Mouse (Mus musculus) midbrain, embryonic 13.5 days (tissue): Measurements from ENCODE around the gene Zbtb18. TPM values are rescaled to one million over a fixed set of nuclear protein-coding genes. Genes with fewer than 3 reads are reported as not detected.
A peak's percentile ranks its signal among the peaks of the same experiment; 100 is the strongest.

ENCODE experiments used
- ATAC-seq: fragments of 200-750 bp; cut with Nextera tagmentation; 2 replicates; pipeline ENCODE4 v1.8.0; 2017; ENCODE audit warnings: mild to moderate bottlenecking, moderate TSS enrichment, moderate library complexity
- H3K27ac ChIP-seq: fragments of 300-500 bp; sonication (generic); 2 replicates; pipeline ENCODE4 v1.5.1; 2015; ENCODE audit warnings: inconsistent platforms, mild to moderate bottlenecking, moderate library complexity
- H3K27me3 ChIP-seq: fragments of 300-500 bp; sonication (generic); 2 replicates; pipeline ENCODE4 v1.6.1; 2015; ENCODE audit warnings: mild to moderate bottlenecking, inconsistent platforms
- H3K36me3 ChIP-seq: fragments of 300-500 bp; sonication (generic); 2 replicates; pipeline ENCODE4 v1.6.1; 2015; ENCODE audit warnings: mild to moderate bottlenecking, inconsistent platforms
- H3K4me1 ChIP-seq: fragments of 300-500 bp; sonication (generic); replicated peaks from 2 replicates; pipeline ENCODE4 v1.6.1; 2015; ENCODE audit warnings: inconsistent platforms
- H3K4me2 ChIP-seq: fragments of 300-500 bp; sonication (generic); replicated peaks from 2 replicates; pipeline ENCODE4 v1.6.1; 2015; ENCODE audit warnings: moderate library complexity, mild to moderate bottlenecking, inconsistent platforms
- H3K4me3 ChIP-seq: fragments of 300-500 bp; sonication (generic); replicated peaks from 2 replicates; pipeline ENCODE4 v1.5.1; 2015; ENCODE audit warnings: mild to moderate bottlenecking, inconsistent platforms
- H3K9ac ChIP-seq: fragments of 300-500 bp; sonication (generic); replicated peaks from 2 replicates; pipeline ENCODE4 v1.6.1; 2015; ENCODE audit warnings: mild to moderate bottlenecking, inconsistent platforms
- H3K9me3 ChIP-seq: fragments of 300-500 bp; sonication (generic); 2 replicates; pipeline ENCODE4 v1.6.1; 2016; ENCODE audit warnings: mild to moderate bottlenecking, inconsistent platforms
- WGBS: fragments of 180-500 bp; shearing (Covaris S2); methylation state at CpG from one replicate; pipeline ENCODE4 v1.1.7; 2015; 5-methylcytosine and 5-hydroxymethylcytosine counted together
- polyA plus RNA-seq: library from polyadenylated mRNA; unstranded; fragments of >200 nt; fragmentation: Nextera tagmentation; extraction: Ambion mirVana; gene quantifications from 2 replicates; pipeline ENCODE4 v1.2.1, GENCODE M21; 2015

Zbtb18 gene
- polyA plus RNA-seq, 1 experiment from 2014 or later = 20.6 TPM

DNA sequence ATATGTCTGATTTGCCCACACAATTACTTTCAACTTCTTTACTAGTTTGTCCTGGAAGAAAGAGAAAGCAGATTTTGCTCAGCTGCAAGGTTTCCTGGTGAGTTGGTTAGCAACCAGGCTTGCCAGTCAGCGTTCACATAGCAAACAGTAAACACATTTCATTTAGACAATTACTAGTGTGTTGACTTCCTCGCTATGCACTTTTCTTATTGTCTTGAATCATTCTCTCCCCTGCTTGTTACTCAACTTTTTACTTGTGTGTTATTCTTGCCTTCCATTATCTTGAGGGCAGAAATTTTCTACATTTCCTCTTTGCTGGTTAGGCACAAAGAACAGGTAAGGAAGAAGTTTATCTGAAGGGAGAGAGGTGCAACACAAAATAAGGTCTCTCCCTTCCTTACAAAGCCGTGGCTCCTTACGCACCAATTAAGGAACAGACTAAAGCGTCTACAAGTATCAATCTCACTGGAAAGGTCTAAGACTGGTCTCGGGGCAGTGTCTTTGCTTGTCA lies 1.1 kb upstream of the Zbtb18 start:
- Histone ChIP-seq H3K27ac (peak overlapping the region; percentile 98), H3K27me3 (no peaks in the 10 kb centered on the region), H3K4me3 (peak overlapping the region; percentile 86), H3K9ac (peak overlapping the region; percentile 81), H3K4me2 (peak overlapping the region; percentile 70), H3K9me3 (no peaks in the 10 kb centered on the region), H3K4me1 (peaks cover 34% of the 10 kb centered on the region), H3K36me3 (no peaks in the 10 kb centered on the region)
- under 1% methylated on average over 6 of the region's 6 CpGs for WGBS
- ATAC-seq = no peak

- Histone ChIP-seq H3K9ac (peak overlapping the region; percentile 81), H3K4me1 (peaks cover 40% of the 10 kb centered on the region), H3K4me3 (peak overlapping the region; percentile 86), H3K27ac (peak overlapping the region; percentile 98), H3K36me3 (no peaks in the 10 kb centered on the region), H3K4me2 (peak overlapping the region; percentile 70), H3K27me3 (no peaks in the 10 kb centered on the region), H3K9me3 (no peaks in the 10 kb centered on the region)
- whole genome bisulfite sequencing = under 1% methylated on average over 86 of the region's 87 CpGs
- peak; percentile 99 for ATAC-seq
Measured at GRCm38 (mm10) chr1:177441492-177442195, 507 bp upstream of the Zbtb18 start.

DNA sequence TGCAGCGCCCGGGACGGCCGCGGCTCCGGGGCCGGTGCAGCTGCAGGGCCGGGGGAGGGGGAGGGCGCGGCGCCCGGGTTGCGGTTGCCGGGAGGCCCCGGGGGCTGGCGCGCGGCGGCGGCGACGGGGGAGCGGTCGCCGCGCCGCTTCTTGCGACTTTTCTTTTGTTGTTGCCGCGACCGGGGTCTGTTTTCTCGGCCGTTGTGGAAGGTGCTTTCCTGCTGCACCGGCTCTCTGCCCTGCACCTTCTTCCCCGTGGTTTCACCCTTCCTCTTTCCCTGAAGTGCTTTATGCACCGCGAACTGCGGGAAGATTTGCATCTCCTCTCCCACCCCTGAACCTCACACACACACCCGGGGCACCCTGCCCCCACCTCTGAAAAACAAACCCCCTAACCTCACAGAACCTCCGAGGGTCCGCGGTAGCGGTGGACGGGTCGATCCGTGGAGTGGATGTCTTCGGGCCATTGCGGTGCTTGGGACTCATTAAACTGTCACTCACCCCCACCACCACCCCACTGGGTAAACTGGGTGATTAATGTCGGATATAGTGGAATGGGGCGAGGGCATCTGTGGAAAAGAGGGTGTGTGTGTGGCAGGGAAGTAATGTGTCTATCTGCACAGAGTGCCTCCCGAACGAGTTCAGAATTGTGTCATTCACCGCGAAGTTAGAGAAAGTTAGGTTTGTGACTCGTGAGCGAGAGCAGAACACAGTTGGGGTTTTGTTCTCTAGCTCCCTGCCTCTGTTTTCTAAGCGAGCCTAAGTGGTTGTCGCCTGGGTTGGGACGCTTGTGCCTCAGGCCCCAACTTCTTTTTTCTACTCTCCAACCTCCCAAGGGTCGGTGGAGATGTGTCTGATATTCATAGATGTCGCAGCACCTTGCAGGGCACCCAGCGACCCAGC lies 921 bp downstream of the Zbtb18 start:
- WGBS = under 1% methylated on average over 54 of the region's 62 CpGs
- Histone ChIP-seq H3K4me3 (peak overlapping the region; percentile 86), H3K27me3 (no peaks in the 10 kb centered on the region), H3K36me3 (peaks cover 5% of the 10 kb centered on the region), H3K4me1 (peaks cover 54% of the 10 kb centered on the region), H3K4me2 (peak overlapping the region; percentile 82), H3K9ac (peak overlapping the region; percentile 93), H3K9me3 (no peaks in the 10 kb centered on the region), H3K27ac (peak overlapping the region; percentile 99)
- no peak for ATAC-seq

GRCm38 (mm10) chr1:177443724-177444482 lies 1.8 kb downstream of the Zbtb18 start:
- H3K36me3 ChIP-seq = peaks cover 11% of the 10 kb centered on the region
- peak overlapping the region; percentile 82 for H3K4me2 ChIP-seq
- no peak for ATAC-seq
- 11% methylated on average over 9 of the region's 9 CpGs for WGBS
- peaks cover 60% of the 10 kb centered on the region for H3K4me1 ChIP-seq
- H3K4me3 ChIP-seq = peak overlapping the region; percentile 86
- H3K27ac ChIP-seq = peak overlapping the region; percentile 99
- H3K27me3 ChIP-seq = no peaks in the 10 kb centered on the region
- peak overlapping the region; percentile 93 for H3K9ac ChIP-seq
- no peaks in the 10 kb centered on the region for H3K9me3 ChIP-seq

DNA sequence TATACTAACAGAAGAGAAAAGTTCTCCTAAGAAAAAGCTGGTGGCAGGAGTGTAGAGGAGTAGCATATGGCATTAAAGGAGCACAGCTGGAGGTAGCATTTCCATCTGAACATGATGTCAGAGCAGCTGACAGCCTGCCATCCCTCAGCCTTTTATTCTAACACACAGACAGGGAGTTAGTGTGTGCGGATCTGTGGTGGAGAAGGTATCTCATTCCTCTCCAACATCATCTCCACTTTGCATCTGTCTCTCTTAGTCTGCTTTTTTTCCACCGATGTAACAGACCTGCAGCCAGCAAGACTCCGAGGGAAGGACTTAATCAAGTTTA lies 2.3 kb downstream of the Zbtb18 start:
- under 1% methylated on average over 3 of the region's 3 CpGs for WGBS
- Histone ChIP-seq H3K27ac (peak overlapping the region; percentile 99), H3K9ac (peak overlapping the region; percentile 93), H3K4me3 (peak overlapping the region; percentile 86), H3K9me3 (no peaks in the 10 kb centered on the region), H3K27me3 (no peaks in the 10 kb centered on the region), H3K4me1 (peaks cover 64% of the 10 kb centered on the region), H3K4me2 (peak overlapping the region; percentile 82), H3K36me3 (peaks cover 14% of the 10 kb centered on the region)
- no peak for ATAC-seq

DNA sequence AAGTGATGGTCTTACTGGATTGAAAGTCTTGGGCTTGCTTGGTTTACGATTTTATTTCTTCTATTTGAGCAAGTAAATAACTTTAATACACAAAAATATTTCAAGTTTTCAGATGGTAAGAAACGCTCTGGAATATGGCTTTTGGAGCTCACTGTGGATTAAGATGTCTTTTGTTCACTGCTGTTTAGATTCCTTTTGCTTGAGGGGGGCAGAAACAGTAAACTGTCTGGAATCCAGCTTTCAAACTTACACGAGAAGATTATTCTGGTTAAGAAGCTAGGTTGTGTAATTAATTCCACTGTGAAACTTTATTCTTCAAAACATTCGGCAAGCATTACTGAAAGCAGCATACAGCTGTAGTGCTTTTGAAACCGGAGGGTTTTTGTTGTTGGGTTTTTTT lies 2.8 kb downstream of the Zbtb18 start:
- H3K9ac ChIP-seq = peak overlapping the region; percentile 93
- H3K9me3 ChIP-seq = no peaks in the 10 kb centered on the region
- H3K4me2 ChIP-seq = peak overlapping the region; percentile 82
- H3K27me3 ChIP-seq = no peaks in the 10 kb centered on the region
- WGBS = 9% methylated on average over 5 of the region's 5 CpGs
- peaks cover 68% of the 10 kb centered on the region for H3K4me1 ChIP-seq
- H3K27ac ChIP-seq = peak overlapping the region; percentile 99; the same call in 1 of the 2 replicates
- H3K4me3 ChIP-seq = peak overlapping the region; percentile 86
- H3K36me3 ChIP-seq = peaks cover 14% of the 10 kb centered on the region
- ATAC-seq = no peak

DNA sequence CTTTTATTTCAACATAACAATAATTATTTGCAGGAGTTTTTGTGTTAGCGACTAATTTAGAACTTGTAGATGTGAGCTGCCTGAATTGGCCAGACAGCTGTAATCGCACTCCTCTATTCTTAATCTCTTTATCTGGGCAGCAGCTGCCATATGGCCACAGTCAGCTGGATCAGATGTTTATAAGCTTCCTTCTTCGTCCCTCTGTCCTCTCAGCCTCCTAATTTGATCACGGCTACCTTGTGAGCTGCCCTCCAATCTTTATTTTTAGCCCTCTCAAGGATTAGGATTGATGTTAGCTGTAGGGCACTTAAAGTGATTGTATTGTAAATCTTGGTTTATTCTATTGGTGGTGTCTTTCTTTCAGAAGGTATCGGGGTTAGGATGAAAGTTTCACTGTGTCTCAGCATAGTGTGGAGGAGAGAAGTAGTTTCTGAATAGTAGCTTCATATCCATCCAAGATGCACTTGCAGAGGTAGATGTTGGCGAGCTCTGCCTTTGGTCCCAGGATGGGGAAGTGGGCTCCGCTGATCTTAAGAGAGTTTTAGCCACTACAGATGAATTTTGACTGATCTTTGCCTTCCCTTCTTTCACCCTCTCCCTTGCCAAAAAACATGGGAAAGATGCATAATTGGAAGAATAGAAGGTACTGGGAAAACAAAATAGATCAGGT lies 3.4 kb downstream of the Zbtb18 start:
- H3K9me3 ChIP-seq = no peaks in the 10 kb centered on the region
- H3K36me3 ChIP-seq = peaks cover 14% of the 10 kb centered on the region
- peaks cover 66% of the 10 kb centered on the region for H3K4me1 ChIP-seq
- peak overlapping the region; percentile 93 for H3K9ac ChIP-seq
- peak overlapping the region; percentile 63 for H3K27ac ChIP-seq
- peak overlapping the region; percentile 82 for H3K4me2 ChIP-seq
- 11% methylated on average over 7 of the region's 7 CpGs for WGBS
- H3K4me3 ChIP-seq = peak overlapping the region; percentile 86
- no peak for ATAC-seq
- H3K27me3 ChIP-seq = no peaks in the 10 kb centered on the region

GRCm38 (mm10) chr1:177447086-177447485 lies 4.9 kb downstream of the Zbtb18 start:
- ATAC-seq = no peak
- peak overlapping the region; percentile 86 for H3K4me3 ChIP-seq
- no peaks in the 10 kb centered on the region for H3K27me3 ChIP-seq
- 7% methylated on average over 9 of the region's 9 CpGs for WGBS
- H3K4me1 ChIP-seq = peaks cover 70% of the 10 kb centered on the region
- H3K9me3 ChIP-seq = no peaks in the 10 kb centered on the region
- peak overlapping the region; percentile 82 for H3K4me2 ChIP-seq
- H3K9ac ChIP-seq = peak overlapping the region; percentile 68
- H3K27ac ChIP-seq = peak overlapping the region; percentile 79
- H3K36me3 ChIP-seq = peaks cover 14% of the 10 kb centered on the region

GRCm38 (mm10) chr1:177447541-177448111 lies 5.5 kb downstream of the Zbtb18 start:
- H3K4me3 ChIP-seq = peak overlapping the region; percentile 86
- peak overlapping the region; percentile 82 for H3K4me2 ChIP-seq
- peak overlapping the region; percentile 68 for H3K9ac ChIP-seq
- peak overlapping the region; percentile 79 for H3K27ac ChIP-seq
- peaks cover 72% of the 10 kb centered on the region for H3K4me1 ChIP-seq
- 22% methylated on average over 12 of the region's 12 CpGs for WGBS
- H3K9me3 ChIP-seq = no peaks in the 10 kb centered on the region
- H3K27me3 ChIP-seq = no peaks in the 10 kb centered on the region
- H3K36me3 ChIP-seq = peaks cover 14% of the 10 kb centered on the region
- no peak; the same call in 1 of the 2 replicates for ATAC-seq

DNA sequence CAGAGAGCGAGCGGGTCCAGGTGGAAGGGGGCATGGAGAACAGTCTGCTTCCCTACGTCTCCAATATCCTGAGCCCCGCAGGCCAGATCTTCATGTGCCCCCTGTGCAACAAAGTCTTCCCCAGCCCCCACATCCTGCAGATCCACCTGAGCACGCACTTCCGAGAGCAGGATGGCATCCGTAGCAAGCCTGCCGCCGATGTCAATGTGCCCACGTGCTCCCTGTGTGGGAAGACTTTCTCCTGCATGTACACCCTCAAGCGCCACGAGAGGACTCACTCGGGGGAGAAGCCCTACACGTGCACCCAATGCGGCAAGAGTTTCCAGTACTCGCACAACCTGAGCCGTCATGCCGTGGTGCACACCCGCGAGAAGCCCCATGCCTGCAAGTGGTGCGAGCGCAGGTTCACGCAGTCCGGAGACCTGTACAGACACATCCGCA lies 6.0 kb downstream of the Zbtb18 start:
- peaks cover 71% of the 10 kb centered on the region for H3K4me1 ChIP-seq
- H3K9me3 ChIP-seq = no peaks in the 10 kb centered on the region
- no peaks in the 10 kb centered on the region for H3K27me3 ChIP-seq
- peak overlapping the region; percentile 82 for H3K4me2 ChIP-seq
- WGBS = 70% methylated on average over 25 of the region's 25 CpGs
- H3K9ac ChIP-seq = peak overlapping the region; percentile 68
- peaks cover 14% of the 10 kb centered on the region for H3K36me3 ChIP-seq
- ATAC-seq = no peak
- peak overlapping the region; percentile 79 for H3K27ac ChIP-seq
- H3K4me3 ChIP-seq = peak overlapping the region; percentile 86

GRCm38 (mm10) chr1:177448921-177449320 lies 6.8 kb downstream of the Zbtb18 start:
- Histone ChIP-seq H3K4me3 (peak overlapping the region; percentile 33), H3K9ac (peak overlapping the region; percentile 49; the same call in 1 of the 2 replicates), H3K27me3 (no peaks in the 10 kb centered on the region), H3K9me3 (no peaks in the 10 kb centered on the region), H3K4me2 (peak overlapping the region; percentile 49), H3K4me1 (peaks cover 63% of the 10 kb centered on the region), H3K27ac (no peak overlapping the region), H3K36me3 (peaks cover 14% of the 10 kb centered on the region)
- no peak for ATAC-seq
- WGBS = 13% methylated on average over 2 of the region's 2 CpGs
